Mouse (Mus musculus) urinary bladder, postnatal 4 days (tissue): Measurements from ENCODE around the gene Zcchc9.
A peak's percentile ranks its signal among the peaks of the same experiment; 100 is the strongest.
"Not testable (repeated sequence)": the region's sequence is repeated elsewhere in the genome, so short reads cannot be mapped to it uniquely, and the experiment has no call there.

Experiments
- DNase-seq, 2 experiments: peaks; one replicate each; pipeline ENCODE4 v3.0.0; 2021 to 2022; ENCODE audit warnings: low spot score in 2 of 2

Gene Zcchc9

DNA sequence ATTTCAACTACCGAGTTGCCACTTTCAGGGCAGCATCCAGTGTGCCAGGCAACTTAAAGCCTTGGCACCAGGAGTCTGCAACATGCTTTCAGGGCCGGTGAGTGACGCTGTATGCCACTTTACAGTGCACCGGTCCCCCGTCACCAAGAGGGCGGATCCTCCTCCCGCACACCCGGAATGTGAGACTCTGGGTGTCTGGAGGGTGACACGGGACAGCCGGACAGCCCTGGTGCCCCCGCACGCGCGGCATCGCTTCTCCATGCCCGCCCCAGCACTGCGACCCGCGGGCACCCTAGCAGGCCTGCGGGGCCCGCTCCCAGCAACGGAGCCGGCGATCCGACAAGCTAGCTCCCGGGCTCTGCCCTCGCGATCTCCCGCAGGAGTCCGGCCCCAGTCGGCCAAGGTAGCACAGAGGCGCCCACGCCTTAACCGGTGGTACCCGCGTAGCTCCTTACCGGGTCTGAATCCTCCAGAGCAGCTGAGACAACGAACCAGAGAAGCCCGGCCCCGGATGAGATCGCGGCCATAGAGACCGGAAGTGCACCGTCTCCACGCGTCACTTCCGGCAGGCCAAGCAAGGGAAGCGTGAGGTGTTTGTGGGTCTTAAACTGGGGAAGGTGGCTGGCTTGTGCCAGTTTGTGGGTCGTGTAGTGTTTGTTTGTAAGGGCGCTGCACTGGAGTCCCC is at the start of gene Zcchc9:
Gene Zcchc9, minus strand, starts transcription at position 551 of the 685 bp plus-strand sequence.
- peak; percentile 82 to 86 for DNase-seq

DNA sequence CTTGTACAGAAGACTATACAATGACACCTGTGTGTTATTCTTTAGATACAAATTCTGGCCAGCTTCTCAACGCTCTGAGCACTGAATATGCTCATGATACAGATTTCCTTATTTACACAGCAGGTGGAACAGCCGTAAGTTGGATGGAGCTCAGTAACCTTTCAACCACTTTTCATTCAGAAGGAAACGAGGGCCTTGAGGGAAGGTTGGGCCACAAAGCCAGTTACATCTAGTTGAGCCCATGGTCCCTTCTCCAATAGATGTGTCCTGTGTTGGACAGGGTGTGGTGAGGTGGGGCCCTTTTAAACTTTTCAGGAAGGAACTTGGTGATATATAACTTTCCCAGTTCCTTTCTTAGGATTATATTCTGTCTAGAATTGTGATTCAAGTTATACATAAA is 46.9 kb upstream of the Zcchc9 start:
- DNase-seq, result no peak

DNA sequence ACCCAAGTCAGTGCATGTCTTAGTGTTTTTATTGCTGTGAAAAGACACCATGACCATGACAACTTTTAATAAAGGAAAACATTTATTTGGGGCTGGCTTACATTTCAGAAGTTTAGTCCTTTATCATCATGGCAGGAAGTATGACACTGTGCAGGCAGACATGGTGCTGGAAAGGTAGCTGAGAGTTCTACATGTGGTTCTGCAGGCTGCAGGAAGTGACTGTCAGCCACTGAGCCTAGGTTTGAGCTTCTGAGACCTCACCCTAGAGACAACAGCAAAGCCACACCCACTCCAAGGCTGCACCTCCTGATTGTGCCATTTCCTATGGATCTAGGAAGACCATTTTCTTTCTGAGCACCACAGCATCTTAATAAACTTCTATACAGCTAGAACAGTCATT is 20.4 kb upstream of the Zcchc9 start:
- no peak for DNase-seq

DNA sequence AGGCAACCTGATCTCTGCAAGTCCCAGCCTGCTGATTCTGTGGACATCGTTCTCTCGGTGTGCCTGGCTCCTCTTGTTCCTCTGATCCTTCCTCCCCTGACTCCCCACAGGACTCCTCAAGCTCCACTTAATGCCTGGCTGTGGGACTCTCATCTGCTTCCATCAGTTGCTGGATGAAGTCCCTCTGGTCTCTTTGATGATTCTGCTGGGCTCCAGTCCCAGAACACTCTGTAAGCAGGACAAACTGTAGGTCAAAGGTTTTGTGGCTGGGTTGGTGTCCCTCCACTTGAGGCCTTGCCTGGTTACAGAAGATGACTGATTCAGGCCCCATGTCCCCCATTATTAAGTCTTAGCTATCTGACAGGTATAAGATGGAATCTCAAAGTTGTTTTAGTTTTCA is 18.6 kb upstream of the Zcchc9 start:
- no peak for DNase-seq

DNA sequence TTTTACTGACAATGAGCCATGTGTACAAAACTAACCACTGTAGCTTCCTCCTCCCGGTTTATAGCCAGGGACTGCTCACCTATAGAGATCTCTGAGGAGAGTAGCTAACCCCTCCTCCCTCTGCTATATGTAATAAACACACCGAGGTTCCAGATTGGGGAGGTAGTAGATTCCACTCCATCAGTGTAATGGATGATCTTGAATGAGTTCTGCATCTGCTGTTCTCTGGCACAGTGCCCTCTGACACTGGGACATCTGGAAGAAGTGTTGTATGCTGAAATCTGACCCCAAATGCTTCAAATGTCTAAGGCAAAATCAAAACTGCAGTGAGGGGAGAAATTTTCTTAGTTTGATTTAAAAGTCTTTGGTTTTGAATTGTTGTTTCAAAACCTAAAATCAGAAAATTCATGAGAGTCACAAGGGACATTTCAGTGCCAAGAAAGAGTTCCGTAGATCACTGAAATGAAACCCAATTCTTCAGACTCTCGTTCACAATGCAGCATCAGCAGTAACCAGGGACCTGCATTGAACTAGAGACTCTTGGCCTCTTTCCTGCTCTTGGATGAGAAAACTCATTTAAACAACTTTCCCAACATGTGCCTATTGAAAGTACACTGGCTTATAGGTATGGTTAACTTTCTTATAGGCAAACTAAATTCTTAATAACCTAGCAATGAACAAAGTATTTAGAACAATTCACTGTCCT is 17.5 kb upstream of the Zcchc9 start:
- DNase-seq, result no peak

DNA sequence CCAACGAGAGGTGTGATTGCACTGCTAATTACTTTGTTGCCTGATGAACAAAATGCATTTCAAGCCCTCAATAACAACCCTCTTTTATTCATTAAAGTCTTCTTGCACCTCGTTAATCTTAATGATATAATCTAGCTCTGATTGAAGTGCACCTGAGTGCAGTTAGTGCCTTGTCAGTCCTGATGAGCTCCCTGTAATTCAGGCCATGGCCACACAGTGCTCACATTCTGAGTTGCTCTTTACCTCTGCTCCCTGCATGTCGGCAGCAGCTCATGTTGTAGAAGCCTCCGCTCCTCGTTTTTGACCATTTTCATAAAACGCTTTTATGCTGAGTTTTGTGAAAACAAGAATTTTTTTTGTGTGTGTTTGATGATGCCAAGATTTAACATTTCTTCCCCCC is 16.2 kb upstream of the Zcchc9 start:
- DNase-seq, result no peak

DNA sequence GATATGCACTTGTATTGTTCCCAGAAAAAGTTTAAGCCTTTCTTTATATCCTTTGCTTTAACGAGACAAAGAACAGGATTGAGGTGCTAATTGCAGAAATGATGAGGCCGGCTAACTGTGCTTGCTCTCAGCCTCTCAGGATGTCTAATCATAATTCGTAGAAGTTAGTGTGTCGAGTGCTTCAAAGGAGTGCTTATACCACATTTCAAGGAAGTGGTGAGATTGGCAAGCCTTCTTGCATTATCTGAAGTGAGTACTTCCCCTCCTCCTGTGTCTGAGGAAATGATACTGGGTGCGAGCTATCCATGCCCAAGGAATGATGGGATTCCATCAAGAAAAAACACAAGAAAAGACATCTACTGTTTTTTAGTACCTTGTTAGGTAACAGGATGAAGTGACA is 7.2 kb upstream of the Zcchc9 start:
- DNase-seq, result no peak

DNA sequence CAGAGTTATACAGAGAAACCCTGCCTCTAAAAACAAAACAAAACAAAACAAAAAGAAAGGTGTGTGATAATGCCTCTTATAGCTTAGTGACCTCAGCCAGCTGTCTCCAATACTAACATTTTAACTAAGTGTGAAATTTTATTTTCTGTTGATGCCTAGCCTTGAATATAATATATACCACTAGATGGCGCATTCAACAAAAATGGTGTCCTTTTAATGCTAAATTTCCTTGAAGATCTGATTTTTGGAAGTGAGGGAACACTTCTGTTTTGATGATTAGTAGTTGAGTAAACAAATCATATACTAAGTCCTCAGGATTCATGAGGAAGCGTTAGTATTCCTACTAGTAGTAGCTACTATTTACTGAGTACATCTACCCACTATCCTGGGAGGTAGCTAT is 2.0 kb upstream of the Zcchc9 start:
- DNase-seq, result no peak

DNA sequence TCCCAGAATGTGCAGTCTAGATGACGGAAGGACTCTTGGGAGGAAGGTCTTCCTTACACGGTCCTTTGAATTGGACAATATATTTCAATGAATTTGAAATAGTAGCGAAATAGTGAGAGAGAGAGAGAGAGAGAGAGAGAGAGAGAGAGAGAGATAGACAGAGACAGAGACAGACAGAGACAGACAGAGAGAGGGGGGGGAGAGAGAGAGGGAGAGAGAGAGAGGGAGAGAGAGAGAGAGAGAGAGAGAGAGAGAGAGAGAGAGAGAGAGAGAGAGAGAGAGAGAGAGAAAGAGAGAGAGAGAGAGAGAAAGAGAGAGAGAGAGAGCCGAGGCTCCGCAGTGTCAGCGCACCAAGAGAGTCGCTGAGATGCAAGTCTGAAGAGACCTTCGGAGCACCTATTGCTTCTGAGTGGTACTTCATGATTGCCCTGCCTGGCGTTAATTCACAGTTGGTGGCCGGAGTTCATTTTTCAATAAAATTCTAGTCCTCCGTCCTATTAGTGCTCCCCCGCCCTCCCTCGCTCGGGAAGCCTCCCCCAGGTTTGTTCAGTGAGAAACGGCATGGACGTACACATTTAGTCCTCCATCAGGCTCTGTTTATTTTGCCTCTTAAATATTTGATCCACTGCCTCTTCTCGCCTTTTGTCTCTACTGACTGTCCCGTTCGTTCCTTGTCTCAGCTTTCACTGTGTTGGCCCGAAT is 520 bp upstream of the Zcchc9 start:
- DNase-seq, result no peak

DNA sequence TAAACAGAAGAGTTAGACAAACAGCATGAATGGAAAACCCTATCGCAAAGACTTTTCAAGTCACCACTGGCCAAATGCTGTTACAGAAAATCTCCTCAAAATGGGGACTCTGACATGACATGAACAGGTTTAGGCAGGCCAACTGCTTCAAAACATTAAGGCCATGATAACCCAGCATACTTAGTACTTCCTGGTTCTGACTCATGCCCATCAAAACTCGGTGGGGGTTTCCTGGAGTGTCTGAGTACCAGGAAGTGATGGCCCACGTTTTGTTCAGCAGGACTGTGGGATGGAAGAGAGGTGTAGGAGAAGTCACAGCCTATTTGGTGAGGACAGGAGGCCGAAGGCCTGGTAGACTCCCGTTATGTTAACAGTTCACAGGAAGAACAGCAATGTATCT is 5.8 kb downstream of the Zcchc9 start:
- no peak for DNase-seq

DNA sequence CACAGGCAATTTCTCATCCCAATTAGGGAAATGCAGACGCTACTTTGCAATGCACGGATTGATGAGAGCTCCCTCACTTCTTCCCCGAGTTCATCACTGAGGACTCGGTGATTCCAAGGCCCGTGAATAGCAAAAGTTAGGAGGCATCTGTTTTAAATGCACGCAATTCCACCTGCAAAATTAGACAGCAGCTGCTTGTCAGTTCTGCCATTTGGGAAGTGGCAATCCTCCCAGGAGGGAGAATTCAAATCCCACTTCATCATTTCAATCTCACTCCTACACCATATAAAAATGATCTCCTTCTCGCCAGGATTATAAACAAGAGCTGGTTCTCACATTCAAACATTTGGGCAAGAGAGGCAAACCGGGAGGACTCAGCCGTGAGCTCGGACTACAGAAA is 10.1 kb downstream of the Zcchc9 start:
- DNase-seq, result no peak

DNA sequence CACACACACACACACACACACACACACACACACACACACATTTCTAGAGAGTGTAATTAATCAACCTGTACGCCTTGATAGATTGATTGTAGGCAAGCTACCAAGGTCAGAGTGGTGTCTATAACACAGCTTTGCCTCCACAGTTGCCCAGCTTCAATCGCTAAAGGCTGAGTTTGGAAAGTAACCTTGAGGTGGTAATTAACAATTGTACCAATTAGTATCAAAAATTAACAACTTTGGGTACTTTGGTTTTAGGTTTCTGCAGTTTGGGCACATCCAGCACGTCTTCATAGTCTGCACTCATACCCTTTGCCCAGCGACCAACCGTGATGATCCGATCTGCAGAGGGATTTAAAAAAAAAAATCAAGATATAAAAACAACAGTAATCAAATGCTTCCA is 10.6 kb downstream of the Zcchc9 start:
- no peak for DNase-seq

DNA sequence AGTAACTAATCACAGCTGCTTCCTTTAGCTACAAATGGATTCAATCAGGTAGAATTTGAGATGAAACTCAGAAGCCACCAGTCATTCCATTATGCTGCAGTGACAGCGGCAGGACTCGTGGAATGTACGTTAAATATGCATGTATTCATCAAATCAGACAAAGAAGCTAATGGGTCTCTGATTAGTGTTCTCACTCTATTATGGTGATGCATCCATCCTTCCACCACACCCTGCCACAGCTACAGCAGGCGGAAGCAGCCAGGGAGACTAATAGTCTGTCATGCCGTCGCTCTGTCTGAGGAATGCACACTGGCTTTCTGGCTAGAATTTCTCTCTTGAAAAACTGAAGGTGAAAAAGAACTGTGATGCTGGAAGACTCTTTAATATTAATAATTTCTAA is 11.5 kb downstream of the Zcchc9 start:
- no peak for DNase-seq

DNA sequence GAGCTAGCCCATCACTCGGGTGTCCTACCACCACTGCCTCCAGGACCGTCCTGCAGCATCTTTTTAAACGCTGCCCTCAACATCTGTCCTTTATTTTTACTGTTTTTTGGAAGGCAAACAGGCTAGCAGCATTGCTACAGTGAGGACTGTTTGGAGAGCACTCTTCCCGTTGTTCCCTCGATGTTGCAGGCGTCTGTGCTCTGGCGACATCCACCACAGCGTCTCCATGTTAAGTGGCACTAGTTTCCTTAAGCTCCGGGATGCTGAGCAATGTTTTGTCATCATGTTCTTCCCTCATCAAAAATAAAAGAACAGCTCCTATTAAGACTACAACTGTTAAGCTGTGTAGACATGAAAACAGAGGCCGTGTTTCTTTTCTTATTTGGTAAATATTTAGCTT is 11.9 kb downstream of the Zcchc9 start:
- no peak for DNase-seq

DNA sequence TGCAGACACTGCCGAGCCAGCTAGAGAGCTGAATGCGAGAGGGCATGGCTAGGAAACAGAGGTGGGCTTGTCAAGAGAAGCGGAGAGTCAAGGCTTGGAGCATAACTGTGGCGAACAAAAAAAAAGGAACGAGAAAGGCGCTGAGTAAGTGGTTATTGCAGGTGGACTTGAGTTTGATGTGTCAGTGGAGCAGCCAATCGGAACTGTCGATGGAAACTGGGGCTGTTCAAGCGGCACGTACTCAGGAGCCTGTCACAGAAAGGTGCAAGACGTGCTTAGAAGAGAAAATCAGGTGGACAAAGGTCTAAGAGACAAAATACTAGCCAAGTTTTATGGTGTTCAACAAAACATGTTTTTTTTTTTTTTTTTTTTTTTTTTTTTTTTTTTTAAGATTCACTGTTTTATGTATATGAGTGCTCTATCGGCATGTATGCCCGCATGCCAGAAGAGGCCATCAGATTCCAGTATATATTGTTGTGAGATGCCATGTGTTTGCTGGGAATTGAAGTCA is 12.5 kb downstream of the Zcchc9 start:
- DNase-seq, result no peak

DNA sequence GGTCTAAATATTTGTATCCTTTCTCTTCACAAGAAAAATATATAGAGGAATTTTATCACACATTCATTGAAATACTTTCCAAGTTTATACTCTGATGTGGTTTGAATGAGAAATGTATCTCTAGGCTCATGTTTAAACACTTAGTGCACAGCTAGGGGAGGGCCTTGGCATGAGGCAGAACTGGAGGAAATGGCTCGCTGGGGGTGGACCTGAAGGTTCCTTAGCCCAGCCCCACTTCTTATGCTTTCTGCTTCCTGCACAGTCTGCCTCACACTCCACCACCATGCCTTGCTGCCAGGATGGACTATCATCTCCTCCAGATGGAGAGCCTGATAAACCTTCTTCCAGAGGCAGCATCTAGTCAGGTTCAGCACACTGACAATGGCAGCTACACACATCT is 15.5 kb downstream of the Zcchc9 start:
- DNase-seq, result no peak

DNA sequence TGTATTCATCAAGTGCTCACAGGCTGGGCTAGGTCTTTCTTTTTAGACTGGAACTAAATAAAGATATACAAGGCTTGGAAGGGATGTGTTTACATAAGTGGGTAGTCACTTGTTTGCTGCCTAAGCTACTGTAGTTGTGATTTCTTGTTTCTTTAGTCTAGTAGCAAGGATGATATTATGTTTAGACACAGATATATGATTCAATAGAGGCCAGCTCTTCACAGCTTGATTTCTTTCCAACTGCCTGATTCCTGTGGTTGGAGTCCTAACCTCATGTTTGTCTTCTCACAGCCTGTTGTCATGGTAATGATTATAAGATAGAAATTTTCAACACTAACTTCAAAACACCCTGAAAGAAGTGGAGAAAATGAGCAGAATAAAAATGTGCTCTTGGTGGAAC is 27.6 kb downstream of the Zcchc9 start:
- no peak for DNase-seq

DNA sequence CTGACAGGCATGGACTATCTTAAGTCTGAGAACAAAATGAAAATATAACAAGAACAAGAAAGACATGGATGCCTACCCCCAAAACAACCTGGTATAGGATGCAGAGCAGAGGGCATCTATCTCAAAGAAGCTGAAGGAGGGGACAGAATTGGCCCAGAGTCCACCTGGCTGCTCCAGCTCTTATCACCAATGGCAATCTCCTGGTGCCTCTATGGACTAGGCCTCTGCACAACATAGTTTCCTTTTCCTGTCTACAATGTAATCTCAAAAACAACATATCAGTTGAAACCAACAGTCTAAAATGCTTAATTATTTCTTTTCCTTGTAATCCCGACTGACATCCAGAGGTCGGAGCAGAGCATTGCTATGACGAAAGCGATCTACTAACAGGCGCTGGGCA is 29.4 kb downstream of the Zcchc9 start:
- no peak for DNase-seq

DNA sequence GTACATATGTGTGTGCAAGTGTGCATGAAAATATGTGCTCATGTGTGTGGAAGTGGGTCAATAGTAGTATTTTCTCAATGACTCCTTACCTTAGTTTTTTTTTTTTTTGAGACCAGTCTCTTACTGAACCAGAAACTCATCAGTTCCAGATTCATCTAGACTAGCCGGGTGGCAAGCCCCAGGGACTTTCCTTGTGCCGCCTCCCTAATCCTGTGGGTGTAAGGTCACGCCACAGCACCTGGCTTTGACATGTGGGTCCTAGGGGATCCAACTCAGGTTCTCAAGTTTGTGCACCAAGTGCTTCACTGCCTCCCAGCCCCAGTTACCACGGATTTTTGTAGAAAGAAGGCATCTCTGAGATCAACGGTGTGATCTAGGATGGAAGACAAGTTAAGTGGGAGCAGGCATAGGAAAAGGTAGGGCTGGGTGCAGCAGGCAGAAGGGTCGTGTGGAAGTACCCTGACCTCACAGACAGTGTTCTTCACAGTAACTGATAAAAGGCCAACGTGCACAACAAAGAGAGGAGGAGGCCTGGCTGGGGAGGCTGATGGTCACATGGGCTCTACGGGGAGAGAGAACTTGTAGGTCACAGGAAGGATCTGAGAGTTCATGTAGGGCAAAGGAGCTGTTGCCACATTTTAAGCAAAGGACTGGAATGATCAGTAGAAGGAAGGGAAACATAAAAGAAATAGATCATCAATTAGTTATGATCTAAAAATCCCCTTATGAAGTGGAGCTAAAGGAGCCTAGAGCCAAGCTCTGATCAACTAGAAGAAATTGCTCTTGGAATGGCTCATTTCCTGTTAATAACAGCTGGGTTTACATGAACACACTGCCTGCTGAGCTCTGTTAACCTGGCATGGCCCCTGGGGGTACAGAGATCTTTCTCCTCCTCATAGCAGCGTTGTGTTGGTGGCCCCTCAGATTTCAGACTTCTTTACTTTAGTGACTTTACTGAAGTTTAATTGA is 38.5 kb downstream of the Zcchc9 start:
- no peak for DNase-seq

DNA sequence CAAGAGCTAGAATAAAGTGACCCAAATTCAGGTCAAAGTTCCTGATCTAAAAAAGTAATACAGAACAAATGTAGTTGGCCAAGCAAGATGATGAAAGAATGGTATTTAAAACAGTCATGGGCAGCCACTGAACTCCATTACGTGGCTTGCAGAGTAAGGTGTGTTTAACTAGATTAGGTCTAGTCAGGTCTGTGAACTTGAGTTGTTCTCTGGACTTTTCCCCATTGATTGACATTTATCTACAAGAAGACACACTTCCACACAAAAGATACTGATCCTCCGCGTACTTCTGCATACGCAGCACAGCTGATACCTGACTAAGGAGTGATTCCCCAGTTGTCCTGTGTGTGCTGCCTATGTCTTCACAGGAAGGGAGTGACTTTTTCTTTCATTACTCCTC is 41.9 kb downstream of the Zcchc9 start:
- no peak for DNase-seq

DNA sequence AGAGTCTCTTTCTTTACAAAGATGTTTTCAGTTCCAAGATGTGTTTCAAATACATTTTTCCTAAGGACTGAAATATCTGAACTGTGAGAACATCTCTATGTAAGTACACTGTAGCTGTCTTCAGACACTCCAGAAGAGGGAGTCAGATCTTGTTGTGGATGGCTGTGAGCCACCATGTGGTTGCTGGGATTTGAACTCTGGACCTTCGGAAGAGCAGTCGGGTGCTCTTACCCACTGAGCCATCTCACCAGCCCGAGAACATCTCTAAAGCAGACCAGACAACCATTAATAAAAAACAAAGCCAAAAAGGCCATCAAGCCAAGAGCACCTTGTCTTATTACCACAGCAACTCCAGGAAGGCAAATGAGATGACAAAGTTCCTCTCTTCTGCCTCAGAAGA is 43.9 kb downstream of the Zcchc9 start:
- not testable (repeated sequence) for DNase-seq
